Mouse (Mus musculus): ENCODE measurements around the gene Nmt1.

- TF ChIP-seq CTCF (IDR thresholded peaks at IDR 0.05; ENCODE audit: borderline replicate concordance, insufficient read depth, low read depth, low read length) (no peak), POLR2A (IDR thresholded peaks at IDR 0.05; ENCODE audit: borderline replicate concordance, insufficient read depth, low read length) (no peak)
Measured at GRCm38 (mm10) chr11:103019325-103019724, 8.7 kb upstream of the Nmt1 start.

Measured in cerebellum, adult 2 months (tissue).